Mouse (Mus musculus) yolk sac, embryonic 10.5 days (tissue): ENCODE measurements around the gene Pigb.

Experiments used
- DNase-seq: peaks from one replicate; pipeline ENCODE4 v3.0.0-alpha.2; 2017; ENCODE audit warnings: low spot score

Gene Pigb

DNA sequence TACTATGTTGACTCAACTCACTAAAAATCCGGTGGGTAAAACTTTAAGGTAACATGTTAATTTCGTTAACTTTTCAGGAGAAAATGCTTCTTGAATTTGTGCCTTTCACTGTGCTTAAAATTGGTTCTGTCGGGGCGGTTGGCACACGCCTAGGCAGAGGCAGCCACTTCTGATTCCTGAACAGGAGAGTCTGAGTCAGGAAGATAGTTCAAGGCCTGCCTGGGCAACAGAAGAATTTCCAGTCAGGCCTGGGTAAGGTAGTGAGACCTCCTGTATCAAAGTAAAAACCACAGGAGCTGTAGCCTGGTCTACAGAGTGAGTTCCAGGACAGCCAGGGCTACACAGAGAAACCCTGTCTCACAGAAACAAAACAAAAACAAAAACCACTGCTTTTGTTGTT is 47.6 kb downstream of the Pigb start:
- DNase-seq: no peak

DNA sequence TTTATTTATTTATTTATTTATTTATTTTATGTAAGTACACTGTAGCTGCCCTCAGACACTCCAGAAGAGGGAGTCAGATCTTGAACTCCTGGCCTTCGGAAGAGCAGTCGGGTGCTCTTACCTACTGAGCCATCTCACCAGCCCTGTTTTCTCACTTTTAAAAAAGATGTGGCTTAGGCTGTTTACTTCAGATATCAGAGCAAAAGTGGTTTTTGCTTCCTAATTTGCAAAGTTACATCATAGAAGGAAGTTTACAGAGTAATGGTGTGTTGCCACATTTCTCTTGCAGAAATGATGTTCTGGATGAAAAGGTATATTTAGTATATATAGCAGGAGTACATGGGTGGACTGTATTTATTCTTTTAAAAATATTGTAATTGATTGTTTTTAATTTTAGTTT is 48.8 kb downstream of the Pigb start:
- DNase-seq: no peak

DNA sequence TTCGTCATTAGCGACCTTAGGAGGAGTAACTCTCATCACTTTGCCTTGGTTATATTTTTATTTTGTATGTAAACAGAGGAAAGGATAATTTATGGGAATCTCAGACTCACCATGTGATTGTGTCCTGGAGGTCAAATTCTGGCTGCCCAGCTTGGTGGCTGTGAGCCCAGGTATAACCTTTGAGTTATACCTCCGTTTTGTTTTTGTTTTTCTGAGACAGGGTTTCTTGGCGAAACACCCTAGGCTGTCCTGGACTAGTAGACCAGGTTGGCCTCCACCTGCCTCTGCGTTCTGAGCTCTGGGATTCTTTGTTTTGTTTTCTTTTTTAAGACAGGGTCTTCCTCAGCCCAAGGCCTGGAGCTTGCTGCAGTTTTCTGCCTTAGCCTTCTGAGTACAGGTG is 51.5 kb downstream of the Pigb start:
- no peak for DNase-seq

DNA sequence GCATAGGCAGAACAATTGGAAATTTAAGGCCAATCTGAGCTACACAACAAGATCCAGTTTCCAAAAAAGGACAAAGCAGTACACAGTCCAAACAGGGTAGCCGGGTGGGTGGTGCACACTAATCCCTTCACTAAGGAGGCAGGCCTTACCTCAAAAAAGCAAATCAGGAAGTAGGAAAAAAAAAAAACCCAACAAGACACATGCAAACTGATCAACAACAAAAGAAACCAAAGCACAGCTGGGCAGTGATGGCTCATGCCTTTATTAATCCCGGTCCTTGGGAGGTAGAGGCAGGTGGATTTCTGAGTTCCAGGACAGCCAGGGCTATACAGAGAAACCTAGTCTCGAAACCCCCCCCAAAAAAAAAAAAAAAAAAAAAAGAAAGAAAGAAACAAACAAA is 52.5 kb downstream of the Pigb start:
- DNase-seq: no peak

DNA sequence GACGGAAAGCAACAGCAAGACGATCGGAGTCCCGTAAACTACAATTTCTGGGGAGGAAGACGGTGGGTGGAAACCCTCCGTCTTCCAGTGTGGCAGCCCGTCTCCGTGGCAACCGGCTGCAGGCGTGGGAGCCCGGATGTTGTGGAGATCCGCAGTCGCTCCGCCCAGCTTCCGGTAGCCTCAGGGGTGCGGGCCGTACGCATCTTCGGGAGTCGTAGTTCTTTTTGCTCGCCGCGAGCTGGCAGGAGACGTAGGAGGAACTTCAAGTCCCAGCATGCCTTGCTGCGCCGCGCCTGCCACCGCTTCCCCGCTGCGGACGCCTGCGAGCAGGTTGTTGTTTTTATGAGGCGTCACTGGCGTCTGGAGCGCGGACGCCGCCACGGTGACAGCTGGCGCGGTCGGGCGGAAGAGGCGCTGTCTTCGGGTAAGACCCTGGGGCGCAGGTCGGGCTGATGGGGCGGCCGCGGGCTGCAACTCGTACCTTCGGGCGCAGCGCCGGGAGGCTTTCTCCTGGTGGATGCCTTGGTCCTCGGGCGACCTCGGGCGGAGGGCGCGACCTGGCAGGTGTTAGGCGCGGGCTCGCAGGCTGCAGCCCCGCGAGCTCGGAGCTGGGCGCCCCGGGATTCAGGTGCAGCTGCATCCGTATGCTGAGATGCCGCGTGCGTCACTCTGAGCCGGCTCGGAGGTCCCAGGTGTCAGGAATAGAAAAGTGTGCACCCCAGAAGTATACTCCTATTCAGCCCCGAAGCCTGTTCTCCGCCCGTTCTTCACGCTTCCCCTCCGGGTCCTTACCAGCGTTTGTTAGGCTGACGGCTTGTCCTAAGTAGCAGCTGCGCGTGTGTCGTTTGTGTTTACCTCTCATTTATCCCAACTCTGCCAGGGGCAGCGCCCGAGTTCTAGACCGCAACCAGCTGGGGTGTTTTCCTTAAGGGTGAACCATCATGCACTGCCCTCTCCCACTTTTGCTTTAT is 54.6 kb downstream of the Pigb start, which contains the start of the genes Ccpg1os and Ccpg1:
Gene Ccpg1os, minus strand, starts transcription at position 133 of the 971 bp plus-strand sequence.
Gene Ccpg1, plus strand, starts transcription at position 180 of the 971 bp plus-strand sequence.
- peak; percentile 95 for DNase-seq

DNA sequence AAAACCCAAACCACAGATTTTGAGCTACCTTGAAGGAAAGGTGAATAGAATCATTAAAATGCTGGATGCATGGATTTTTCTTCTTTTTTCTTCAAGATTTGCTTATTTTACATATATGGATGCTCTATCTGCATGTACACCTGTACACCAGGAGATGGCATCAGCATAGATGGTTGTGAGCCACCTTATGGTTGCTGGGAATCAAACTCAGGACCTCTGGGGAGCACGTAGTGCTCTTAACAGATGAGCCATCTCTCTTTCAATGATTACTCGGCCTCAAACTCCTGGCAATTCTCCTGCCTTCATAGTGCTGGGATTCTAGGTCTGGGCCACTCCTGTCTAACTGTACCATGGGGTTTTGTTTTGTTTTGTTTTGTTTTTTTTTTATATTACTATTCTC is 57.1 kb downstream of the Pigb start:
- no peak for DNase-seq

DNA sequence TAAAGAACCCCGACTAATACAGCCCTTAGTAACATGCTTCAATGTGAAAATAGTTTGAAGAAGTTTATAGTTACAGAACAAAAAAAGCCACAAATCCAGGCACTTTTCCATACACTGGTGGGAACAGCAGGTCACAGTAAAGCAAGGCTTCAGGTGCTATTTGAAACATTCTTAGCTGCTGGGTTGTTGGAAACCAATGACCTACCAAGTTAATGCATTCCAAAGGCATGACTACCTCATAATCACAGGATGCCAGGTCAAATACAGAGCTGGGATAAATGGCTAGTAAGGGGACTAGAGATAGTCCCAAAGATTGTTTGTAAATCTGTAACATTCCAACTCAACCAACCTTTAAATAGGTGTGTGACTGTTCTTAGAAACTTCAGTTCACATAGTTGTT is 64.9 kb downstream of the Pigb start:
- DNase-seq: no peak

DNA sequence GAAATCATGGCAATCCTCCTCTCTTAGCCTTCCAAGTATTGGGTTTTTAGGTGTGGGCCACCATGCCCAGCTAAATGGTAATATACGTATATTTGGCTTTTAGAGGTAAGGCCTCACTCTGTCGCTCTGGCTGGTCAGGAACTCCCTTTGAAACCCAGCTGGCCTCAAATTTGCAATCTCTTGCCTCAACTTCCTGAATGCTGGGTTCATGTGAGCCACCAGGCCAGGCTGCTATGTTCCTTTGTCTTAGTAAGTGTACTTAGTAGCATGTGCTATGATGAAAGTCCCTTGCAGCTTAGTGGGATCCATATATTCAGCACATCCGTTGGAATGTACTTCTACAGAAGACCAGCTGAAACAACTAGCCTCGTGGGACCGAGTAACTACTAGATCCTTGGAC is 65.4 kb downstream of the Pigb start:
- no peak for DNase-seq

DNA sequence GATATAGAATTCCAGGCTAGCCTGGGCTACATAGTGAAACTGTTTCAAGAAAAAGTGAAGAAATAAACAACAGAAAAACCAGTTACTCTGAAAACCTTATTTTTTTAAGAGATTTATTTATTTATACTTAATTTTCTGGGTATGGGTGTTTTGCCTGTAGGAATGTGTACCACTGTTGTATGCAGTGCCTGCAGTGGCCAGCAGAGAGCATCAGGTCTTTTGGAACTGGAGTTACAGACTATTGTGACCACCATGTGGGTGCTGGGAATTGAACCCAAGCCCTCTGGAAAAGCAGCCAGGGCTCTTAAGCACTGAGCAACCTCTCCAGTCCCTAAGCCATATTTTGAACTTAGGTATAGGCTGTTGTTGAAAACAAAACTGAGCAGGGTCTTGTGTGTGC is 67.2 kb downstream of the Pigb start:
- DNase-seq: no peak

DNA sequence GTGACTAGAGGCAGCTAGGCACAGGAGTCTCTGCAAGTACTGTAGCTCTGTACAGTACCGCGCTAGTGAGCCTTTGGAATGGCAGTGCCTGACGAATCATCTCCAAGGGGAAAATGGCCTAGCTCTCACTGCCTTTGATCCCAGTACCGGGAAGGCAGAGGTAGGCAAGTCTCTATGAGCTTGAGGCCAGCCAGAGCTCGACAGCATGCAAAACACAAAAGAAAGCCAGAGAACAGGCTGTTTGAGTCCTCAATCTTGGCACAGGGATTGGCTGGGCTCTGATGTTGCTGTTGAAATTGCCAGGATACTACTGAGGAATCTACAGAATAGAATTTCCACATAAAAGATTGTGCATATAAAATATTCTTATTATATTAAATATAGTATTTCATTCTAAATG is 67.7 kb downstream of the Pigb start:
- DNase-seq: no peak

DNA sequence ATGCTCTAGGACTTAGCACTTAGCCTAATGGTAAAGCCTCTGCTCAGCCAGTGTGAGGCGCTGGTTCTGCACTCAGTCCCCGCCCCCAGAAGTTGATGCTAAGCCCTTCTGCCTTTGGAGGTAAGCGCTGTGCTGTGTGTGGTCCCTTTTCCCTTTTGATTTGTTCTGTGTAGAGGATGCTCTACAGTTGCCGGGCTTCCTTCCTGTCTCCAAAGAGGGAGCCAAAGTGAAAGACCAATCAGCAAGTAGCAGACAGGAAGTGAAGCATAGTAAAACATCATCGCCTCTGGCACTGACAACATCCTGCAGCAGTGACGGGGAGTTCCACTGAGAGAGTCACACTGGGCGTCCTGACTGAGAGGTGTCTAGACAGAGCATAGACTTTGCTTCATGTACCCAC is 70.3 kb downstream of the Pigb start:
- no peak for DNase-seq

DNA sequence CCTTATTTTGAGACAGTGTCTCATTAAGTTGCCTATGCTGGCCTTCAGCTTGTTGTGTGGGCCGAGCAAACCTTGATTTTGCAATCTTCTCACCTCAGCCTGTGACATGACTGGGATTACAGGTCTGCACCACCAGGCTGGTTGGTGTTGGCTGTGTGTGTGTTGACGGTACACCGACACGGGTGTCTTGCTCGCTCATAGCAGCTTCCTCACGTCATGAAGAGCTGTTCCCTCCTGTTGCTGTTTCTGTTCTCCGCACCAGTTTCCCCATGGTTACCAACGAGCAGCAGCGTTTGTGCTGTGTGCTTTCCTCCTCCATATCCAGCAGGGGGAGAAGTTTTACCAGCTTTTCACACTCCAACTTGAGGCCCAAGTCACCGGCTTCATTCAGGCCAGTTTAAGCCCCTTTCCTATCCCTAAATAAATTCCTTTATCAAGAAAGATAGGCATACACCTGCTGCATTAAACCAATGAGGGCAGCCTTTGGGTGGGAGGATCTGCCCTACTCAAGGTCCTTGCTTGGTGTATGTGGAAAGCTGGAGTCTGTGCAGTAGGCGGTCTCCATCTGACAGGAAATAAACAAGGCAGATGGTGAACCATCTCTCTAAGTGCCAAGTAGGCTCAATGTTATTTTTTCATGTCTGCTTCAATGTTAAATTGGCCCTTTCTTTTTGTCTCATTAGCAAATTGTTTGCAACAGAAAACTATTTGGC is 71.7 kb downstream of the Pigb start:
- peak; percentile 42 for DNase-seq

DNA sequence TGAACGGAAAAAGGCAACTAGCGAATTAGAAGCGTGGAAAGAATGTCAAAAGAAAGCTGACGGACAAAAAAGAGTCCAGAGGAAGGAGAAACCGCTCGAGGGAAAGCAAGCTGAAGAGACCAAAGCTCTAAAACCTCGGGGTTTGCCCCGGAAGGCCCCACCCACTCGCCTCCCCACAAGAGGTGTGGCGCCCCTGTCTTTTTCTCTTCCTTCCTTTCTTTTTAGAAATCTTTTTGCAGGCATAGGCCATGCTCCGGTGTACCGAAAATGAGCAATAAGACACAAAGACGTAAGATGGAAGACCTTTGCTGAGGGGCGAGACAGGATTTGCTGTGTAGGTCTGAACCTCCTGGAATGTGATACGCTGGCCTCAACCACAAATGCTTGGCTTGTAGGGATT is 78.2 kb downstream of the Pigb start:
- peak; percentile 34 for DNase-seq

DNA sequence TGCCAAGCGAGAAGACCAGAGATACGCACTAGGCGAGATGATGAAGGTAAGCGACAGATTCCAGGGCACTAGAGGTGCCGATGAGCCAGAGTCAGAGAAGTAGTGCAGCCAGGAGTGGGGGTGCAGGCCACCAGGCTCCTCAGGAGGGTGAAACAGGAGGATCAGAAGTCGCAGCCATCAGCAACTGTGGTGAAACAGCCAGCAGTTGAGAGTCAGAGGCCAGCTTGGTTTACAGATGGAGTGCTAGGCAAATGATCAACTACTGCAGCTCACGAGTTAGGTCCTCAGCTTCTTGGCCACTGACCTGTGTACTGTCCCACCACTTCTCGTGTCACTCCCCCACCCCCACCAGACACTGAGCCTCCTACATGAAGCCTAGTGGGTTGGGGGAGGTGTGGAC is 78.8 kb downstream of the Pigb start:
- DNase-seq: peak; percentile 79

DNA sequence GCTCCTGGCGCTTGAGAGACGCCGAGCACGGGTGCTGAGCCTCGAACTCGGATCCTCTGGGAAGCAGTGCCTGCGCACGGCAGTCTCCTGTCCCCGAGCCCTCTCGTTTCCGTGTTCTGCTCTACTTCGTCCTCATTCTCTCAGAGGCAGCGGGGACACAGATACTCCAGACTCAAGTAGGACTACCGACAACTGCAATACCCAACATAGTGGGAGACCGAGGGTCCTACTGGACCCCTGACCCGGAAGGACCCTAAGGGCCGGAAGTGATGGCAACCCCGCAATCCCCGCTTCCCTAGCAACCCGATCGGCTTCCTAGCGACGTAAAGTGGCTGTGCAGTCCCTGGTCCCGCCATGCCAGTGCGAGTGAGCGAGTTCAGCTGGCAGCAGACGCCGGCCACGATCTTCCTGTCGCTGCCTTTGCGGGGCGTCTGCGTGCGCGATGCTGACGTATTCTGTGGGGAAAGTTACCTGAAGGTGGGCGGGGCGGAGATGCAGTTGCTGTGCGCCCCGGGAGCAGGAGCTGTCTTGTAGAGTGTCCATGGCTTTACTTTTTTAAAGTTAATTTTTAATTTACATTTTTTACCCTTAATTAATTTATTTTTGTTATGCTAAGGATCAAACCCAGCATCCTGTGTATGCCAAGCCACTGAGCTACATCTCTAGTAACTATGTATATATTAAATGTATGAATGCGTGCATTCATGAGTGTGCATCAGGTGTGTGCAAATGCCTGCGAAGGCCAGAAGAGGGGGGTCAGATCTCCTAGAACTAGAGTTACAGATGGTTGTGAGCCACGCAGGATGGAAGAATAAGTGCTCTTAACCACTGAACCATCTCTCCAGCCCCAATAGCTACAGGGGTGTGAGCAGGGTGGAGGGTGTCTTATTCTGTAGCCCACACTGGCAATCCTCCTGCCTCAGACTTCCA is 81.4 kb downstream of the Pigb start, which contains the start of the genes Dyx1c1 and Gm44503:
Gene Dyx1c1, plus strand, starts transcription at position 265 of the 930 bp plus-strand sequence.
Gene Gm44503, plus strand, starts transcription at position 332 of the 930 bp plus-strand sequence.
- peak; percentile 87 for DNase-seq
